ENCODE assay signal across 8 mouse cellular contexts in the genomic region with DNA sequence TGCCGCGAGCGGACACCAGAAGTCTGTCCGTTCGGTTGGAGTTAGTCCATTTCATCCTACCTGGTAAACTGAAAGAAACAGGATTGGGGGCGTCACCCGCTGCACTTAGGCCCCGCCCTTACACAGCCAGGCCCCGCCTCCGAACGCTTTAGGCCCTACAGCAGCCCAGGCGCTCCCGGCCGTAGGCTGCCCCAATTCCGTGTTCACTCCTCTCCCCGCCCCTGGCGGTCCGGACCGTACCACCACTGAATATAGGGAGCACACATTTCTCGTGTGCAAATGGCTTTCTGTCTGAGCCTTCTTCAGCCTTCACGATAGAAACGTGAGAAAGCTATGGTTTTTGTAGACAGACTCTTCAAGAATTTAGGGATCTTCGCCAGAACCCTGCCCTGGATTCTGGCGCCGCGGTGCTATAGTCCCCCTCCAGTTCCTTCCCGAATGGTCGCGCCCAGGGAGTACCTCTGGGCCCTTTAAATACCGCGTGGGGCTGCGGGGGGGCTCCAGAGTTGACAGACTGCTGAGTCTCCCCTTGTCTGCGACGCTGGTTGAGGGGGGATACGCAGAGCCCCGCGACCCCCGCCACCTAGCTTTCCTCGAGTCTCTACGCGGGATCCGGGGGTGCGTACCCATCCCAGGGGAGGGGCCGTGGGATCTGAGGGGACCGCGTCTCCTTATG. TPM values are rescaled to one million over a fixed set of nuclear protein-coding genes. Genes with fewer than 3 reads are reported as not detected.
DNase-seq lines count a peak whose midpoint lies in the region; ATAC-seq lines count a peak whose summit lies in the region.

A gene (plus strand): TSS at position 232 of the 676 bp plus-strand sequence.

- 0 out of 2 replicates have a peak, but pooled peaks cover 2% of the 10 kb centered on the region for H3K27me3 ChIP-seq in intestine, embryonic 14.5 days (replicated peaks; ENCODE audit: control insufficient read depth, insufficient read depth, low read length)

- no peaks in the 10 kb centered on the region for H3K36me3 ChIP-seq in intestine, embryonic 14.5 days (ENCODE audit: control insufficient read depth, insufficient read depth, low read length)

- H3K4me1 ChIP-seq in intestine, embryonic 14.5 days (replicated peaks; ENCODE audit: control insufficient read depth, insufficient read depth, low read length) = no peaks in the 10 kb centered on the region; the same call in 1 of the 2 replicates

- no peaks in the 10 kb centered on the region for H3K9me3 ChIP-seq in intestine, embryonic 14.5 days (ENCODE audit: control insufficient read depth, low read length)

- peak; percentile 91 to 92 for DNase-seq in adrenal gland, adult 18-20 months (ENCODE audit: low spot score in 2 of 2)
- DNase-seq in embryo, embryonic 11 days = peak; percentile 96
- peak; percentile 92 for DNase-seq in gastrocnemius, postnatal 25 days
- peak; percentile 97 for DNase-seq in intestine, embryonic 14.5 days (ENCODE audit: low spot score)
- DNase-seq in left cerebral cortex, postnatal 14 days (ENCODE audit: low spot score in 2 of 2) = peak; percentile 92 to 96
- DNase-seq in mesoderm, embryonic 11.5 days (ENCODE audit: low read depth, low spot score) = peak; percentile 96
- DNase-seq in right cerebral cortex, postnatal 36 days (ENCODE audit: low spot score in 2 of 2) = peak; percentile 91 to 93
- DNase-seq in yolk sac, embryonic 10.5 days (ENCODE audit: low spot score) = peak; percentile 94

- intact Hi-C loops in left cerebral cortex, postnatal 14 days (cut with DNase I) = loop anchor here (5.0 kb wide), 2 partner anchors 44 to 46 kb away; a partner anchor contains a TSS

- peak within 1 kb of the TSS; percentile 80 for H3K4me3 ChIP-seq in intestine, embryonic 14.5 days (ENCODE audit: low read depth, low read length)

- H3K27ac ChIP-seq in intestine, embryonic 14.5 days (ENCODE audit: low read depth) = peak within 1 kb of the TSS; percentile 78

- peak within 1 kb of the TSS; percentile 93 for H3K4me2 ChIP-seq in intestine, embryonic 14.5 days (ENCODE audit: low read length)

- peak within 1 kb of the TSS; percentile 62 for H3K9ac ChIP-seq in intestine, embryonic 14.5 days (ENCODE audit: low read length)

- peak; percentile 99 for ATAC-seq in intestine, embryonic 14.5 days (replicated peaks; ENCODE audit: low FRiP score, low TSS enrichment, low read depth)

- WGBS in intestine, embryonic 14.5 days = under 1% methylated on average over 46 of the region's 46 CpGs

RNA-seq across cellular contexts. Expression of the gene that starts here (rescaled TPM):
- total RNA-seq in adrenal gland, adult 18-20 months (2021) = 10 to 100 TPM; 28.1 to 40.9 TPM
- 10 to 100 TPM; 39.2 to 47.0 TPM for total RNA-seq in gastrocnemius, postnatal 25 days (2021)
- polyA plus RNA-seq in intestine, embryonic 14.5 days (2014; fragmentation: Nextera tagmentation; extraction: Ambion mirVana) = 9.8 and 11.2 TPM in 2 replicates
- total RNA-seq in left cerebral cortex, postnatal 14 days (2021) = 10 to 100 TPM; 20.5 to 24.0 TPM

Comparison
In these comparisons a context has a peak if more than half of its experiments do, and no peak if none do; other contexts are left out.
1. Peak in every context shown above with its lines: DNase-seq, ATAC-seq, H3K4me3 ChIP-seq and H3K27ac ChIP-seq.